Mouse (Mus musculus) thymus, postnatal 4 days (tissue): Measurements from ENCODE around the gene Atp2a2.
"Not testable (repeated sequence)": the region's sequence is repeated elsewhere in the genome, so short reads cannot be mapped to it uniquely, and the experiment has no call there.

ENCODE experiments used
- DNase-seq: peaks from one replicate; pipeline ENCODE4 v3.0.0; 2021

Gene Atp2a2

DNA sequence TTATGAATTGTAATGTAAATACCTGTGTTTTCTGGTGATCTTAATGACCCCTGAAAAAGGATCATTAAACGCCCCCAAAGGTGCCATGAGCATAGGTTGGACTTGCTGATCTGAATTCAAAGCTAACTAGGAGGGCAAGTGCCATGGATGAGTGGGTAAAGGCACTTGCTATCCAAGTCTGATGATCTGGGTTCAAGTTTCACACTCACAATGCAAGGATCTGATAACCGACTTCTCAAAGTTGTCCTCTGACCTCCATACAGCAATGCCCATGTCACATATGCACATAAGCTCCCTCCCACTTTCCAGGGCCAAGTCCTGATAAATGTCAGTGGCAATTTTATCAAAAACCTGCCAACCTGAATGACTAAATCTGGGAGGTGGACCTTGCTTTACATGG is 9.0 kb downstream of the Atp2a2 start:
- no peak for DNase-seq

DNA sequence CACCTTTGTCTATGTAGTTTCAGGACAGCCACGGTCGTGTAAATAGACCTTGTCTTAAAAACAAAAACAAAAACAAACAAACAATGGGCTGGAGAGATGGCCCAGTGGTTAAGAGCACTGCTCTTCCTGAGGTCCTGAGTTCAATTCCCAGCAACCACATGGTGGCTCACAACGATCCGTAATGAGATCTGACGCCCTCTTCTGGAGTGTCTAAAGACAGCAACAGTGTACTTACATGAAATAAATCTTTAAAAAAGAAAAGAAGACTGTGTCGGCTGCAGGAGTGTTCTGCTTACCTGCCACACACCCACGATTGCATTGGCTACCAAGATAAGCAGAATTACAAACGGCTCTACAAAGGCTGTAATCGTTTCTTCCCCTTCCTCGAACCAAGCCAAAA is 10.6 kb downstream of the Atp2a2 start:
- DNase-seq = no peak

DNA sequence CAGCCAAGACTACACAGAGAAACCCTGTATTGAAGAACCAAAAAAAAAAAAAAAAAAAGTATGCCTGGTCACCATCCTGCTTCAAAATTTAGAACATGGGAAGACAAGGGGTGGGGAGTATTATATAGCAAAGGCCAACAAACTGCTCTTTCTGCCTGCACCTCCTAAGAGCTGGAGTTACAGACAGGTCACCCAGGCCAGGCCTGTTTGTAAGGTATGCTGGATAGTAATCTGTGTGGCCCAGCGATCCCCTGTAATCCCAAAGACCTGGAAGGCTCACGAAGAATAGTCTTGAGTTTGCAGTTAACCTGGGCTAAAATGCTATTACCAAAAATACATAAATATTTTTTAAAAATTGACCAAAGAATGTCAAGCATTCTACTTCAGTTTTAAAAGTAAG is 11.9 kb downstream of the Atp2a2 start:
- DNase-seq = no peak

DNA sequence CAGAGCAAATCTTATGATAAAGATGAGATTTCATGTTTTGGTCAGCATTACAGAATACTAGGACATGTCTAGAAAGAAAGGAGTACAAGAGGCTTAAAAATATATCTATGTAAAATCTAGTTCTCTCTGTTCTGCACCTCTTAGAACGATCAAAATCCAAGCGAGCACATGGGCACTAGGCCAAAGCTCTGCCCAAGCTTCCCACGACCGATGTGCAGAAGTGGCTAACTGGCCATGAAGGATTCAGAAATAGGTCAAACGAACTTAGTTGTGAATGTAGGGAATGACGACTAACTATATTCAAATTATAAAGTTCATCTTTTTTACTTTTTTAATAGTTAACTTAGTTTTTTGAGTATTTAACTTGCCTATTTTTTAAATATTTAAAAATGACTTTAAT is 14.2 kb downstream of the Atp2a2 start:
- no peak for DNase-seq

DNA sequence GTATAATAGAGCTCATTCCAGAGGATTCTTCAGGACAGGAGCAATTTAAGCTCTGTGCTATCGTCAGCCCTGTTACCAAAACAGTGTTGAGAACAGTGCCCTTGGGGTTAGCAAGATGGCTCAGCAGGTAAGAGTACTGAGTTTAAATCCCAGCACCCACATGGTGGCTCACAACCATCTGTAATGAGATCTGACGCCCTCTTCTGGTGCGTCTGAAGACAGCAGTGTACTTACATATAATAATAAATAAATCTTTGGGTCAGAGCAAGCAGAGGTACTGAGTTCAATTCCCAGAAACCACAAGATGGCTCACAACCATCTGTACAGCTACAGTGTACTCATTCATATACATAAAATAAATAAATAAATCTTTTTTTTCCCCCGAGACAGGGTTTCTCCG is 15.8 kb downstream of the Atp2a2 start:
- DNase-seq = not testable (repeated sequence)

DNA sequence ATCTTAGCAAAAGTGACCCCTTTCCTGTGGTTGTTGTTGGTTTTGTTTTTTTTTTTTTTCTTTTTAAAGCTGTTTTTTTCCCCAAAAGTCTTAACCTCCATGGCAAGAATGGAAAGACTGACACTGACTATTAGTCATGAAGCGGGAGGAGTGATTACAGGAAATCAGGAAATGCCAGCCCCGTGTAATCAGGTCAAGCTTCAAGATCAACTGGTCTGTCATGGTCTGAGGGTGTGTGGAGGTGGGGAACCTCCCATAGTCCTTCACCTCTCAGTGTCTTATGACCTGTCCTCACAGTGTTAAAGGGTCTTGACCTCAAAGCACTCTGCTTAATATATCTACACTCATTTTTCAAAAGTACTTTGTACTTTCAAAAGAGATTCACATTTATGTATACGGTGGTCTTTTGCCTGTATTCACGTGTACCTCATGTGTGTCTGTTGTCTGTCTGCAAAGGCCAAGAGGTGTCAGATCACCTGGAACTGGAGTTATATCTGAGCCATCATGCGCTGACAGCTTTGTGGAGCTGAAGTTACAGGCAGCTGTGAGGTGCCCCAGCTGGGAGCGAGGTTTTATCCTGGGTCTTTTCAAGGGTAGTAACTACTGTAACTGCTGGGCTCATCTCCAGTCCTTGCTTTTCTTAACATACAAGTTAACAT is 19.2 kb downstream of the Atp2a2 start:
- DNase-seq = no peak

DNA sequence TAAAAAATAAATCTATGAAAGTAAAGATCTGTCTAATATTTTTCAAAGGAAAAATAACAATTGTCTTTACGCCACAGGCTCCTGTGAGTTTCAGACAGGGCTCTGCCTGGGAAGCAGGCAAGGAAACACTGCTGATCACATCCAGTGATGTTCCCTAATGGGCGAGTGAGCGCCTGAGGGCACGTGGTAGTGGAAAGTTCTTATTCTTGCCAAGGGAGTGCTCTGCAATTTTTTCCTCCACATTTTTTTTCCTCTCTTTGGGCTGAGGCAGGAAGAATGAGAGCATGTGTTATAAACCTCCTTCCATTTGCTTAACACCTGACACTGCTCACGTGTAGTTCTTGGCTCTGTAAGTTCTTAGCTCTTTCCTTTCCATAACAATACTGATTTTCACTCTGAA is 20.2 kb downstream of the Atp2a2 start:
- no peak for DNase-seq

DNA sequence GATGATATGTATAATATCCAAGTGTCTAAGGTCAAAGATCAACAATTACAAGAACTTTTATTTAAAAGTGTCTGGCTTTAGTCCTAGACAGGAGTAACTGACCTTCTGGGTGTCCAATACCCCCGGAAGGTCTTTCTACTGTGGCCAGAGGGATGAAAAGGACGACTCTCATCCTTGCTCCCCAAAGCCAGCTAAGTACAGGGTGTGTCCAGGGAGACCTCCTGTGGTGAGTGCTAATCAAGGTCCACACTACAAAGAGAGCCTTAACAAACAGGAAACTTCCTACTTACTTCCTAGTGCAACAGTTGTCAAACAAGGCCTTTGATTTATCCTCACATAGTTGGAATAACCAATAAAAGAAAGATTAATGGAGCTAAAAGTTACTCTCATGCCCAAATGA is 22.9 kb downstream of the Atp2a2 start:
- DNase-seq = no peak

DNA sequence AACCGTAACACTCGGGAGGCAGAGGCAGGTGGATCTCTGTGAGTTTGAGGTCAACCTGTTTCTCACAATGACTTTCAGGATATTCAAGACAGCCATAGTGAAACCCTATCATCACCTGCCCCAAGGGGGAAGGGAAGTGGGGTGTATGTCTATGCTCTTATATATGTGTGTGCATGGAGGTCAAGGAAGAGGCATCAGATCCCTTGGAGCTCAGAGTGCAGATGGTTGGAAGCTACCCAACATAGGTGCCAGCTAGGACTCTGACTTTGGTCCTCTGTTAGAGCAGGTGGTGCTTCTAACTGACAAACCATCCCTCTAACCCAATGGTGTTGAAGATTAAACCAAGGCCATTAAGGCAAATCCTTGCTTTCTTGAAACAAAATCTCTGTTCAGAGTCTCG is 24.5 kb downstream of the Atp2a2 start:
- DNase-seq = no peak

DNA sequence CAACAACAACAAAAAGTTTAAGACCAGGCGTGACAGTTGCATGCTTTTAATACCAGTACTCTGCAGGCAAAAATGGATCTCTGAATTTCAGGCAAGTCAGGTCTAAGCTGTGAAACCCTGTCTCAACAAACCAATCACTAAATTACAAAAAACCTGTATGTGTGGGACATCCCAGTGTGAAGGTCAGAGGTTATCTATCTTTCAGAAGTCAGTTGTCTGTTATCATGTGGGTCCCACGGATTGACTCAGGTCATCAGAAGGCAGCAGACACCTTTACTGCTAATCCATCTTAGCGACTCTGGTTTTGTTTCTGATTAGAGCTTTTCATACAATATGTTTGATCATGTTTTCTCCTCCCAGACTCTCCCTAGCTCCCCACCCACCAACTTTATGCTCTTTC is 25.9 kb downstream of the Atp2a2 start:
- no peak for DNase-seq

DNA sequence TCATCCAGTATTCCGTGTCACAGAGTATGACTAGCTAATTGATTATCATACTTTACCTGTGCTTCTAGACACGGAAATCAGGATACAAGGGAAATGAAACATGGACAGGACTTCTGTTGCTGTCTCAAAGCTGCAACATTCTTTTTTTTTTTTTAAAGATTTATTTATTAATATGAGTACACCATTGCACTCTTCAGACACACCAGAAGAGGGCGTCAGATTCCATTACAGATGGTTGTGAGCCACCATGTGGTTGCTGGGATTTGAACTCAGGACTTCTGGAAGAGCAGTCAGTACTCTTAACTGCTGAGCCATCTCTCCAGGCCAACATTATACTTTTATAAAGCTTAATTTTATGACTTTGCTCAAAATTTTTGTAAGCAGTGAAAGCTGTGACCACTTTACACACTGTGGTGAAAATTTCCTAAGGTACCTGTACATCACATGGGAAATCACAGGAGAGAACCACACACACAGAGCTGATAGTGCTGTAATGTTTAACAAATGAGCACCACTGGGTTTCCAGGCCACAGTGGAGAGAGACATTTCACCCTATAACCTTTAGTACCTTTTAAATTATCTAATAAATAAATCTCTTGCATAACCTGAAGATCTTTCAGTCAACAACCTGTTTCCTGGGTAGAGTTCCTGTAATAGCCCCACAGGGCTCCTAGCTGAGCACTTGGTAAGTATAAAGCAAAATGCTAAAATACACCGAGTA is 27.2 kb downstream of the Atp2a2 start:
- no peak for DNase-seq

DNA sequence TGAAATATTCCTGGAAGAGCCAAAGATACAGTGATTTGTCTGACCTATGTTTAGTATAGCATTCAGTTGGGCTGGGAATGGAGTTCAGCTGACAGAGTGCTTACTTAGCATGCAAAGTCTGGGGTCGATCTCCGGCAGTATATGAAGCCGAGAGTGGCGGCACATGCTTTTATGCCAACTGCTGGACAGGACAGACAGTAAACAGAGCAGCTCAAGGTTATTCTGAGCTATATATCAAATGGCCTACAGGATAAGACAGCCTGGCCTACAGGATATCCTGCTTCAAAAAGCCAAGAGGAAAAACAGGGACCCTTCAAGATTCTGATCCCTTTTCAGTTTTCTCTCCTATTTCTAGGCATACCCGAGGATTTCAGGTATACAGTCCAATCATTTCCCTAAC is 30.4 kb downstream of the Atp2a2 start:
- no peak for DNase-seq

DNA sequence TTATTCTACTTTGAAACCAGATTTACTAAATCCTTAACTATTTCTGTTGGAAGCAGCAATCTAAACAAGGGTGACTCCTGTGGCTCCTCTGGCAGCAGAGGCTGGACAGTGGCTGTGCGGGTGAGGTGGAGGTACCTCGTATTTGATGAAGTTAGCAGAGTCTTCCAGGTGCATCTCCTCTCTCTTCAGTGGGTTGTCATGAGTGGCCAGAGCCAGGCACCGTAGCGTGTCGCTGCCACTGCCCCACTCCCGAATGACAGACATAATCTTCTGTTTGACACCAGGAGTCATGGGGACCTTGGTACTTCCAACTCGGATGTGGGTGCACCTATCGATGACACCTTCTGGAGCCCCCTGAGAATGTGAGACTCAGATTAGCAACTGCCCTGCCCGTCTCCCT is 40.6 kb downstream of the Atp2a2 start:
- DNase-seq = no peak

DNA sequence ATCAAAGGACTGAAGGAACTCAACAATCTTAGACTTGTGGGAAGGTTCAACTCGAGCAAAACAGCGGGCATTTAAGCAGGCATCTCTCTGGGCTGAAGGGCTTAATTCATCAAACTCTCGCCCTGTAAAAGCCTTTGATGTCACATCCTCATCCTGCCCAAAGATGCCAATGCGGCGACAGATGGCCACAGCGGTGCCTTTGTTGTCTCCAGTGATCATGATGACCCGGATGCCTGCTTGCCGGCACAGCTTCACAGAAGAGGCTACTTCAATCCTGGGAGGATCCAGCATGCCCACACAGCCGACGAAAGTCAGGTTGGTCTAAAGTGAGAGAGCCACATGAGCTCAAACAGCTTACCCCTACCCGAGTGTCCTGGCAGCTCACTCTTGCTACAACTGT is 41.4 kb downstream of the Atp2a2 start:
- no peak for DNase-seq

DNA sequence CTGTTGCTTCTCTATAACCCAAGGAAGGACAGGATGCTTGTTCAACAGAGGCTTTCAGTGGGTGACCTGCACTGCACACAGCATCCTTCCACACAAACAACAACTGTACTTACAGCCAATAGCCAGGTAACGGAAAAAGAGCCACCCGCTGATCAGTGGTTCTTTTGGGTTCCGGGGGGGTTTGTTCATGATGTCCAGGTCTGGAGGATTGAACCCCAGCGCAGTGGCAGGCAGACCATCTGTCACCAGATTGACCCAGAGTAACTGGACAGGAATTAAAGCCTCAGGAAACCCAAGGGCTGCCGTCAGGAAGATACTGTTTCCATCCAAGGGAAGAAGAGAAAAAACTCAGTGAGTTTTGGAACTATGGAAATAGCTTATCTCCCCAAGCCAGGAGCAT is 42.7 kb downstream of the Atp2a2 start:
- no peak for DNase-seq

DNA sequence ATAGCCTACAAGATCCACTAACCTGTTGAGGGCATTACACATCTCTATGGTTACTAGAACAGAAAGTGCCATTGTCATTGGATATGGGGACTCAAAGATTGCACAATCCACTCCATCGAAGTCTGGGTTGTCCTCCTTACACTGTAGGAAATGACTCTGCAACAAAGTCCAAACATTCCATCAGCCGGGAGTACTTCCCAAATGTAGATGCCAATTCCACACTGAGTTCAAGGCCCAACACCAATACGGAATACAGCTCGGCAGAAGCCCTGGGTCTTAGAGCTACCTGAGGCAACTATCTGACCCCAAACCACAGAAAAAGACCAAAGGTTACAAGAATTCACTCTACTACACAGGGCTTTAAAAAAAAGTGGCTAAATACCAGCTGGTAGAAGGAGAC is 44.0 kb downstream of the Atp2a2 start:
- no peak for DNase-seq

DNA sequence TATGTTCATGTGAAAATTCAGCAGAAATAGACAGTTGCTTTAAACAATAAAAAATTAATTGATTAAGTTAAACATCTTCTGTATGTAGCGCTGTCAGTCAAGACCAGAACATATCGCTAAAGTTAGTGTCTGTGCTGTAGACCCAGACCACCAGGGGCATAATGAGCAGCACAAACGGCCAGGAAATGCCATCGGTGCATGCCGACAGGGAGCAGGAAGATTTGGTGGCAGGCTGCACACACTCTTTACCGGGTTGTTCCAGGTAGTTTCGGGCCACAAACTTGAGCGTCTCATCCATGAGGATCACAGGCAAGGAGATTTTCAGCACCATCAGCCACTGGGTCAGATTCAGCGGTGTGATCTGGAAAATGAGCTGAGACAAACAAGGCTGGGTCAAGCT is 45.0 kb downstream of the Atp2a2 start:
- not testable (repeated sequence) for DNase-seq

DNA sequence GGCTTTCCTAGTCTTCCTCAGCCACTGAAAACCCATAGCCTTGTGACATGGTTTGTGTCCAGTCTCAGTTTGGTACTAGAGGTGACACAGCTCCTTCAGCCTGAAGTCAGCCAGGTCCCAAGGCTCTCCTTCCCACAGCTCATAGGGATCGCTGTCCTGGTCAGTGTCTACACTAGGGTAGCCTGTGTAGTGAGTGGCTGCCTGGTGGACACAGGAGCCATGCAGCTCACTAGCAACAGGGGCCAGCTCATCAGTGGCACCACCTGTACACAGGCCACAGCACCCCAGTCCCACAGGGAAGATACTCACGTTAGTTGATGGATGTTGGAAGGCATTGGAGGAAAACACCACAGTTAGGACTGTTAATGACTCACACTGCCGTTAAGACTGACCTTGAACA is 46.4 kb downstream of the Atp2a2 start:
- no peak for DNase-seq

DNA sequence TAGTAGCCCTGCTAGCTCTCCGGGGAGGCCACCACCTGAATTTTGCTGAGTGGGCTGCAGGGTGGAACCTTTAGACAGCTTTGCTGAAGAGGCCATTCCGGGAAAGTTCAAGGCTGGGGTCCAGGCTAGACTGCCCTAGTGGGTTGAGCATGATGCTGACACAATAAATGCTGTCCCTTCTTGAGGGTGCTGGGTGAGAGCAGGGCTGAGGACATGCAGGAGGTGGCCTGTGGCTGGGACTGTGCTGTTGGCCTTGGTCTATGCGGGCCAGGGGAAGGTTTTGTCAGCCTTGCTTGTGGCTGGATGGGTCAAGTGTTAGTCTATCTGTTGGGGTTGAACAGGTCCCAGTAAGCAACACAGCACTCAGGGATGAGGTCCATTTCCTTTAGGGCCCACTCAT is 47.1 kb downstream of the Atp2a2 start:
- no peak for DNase-seq

DNA sequence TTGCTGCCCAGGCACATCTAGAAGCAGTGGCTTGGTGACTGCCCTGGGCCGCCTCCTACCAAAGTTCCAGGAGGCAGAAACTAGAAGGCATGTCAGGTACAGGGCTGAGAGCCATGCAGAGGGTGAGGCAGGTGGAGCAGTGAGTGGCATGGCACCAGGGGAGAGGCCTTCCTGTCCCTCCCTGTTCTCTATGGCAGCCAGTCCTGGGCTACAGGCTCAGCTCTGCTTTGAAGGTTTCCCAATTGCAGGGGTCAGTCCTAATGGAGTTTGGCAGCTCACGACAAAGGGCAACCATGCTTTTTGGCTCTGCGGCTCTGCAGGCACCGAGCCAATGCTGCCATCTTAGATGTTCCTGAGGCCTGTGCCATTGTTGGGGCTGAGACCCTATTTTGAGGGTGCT is 47.6 kb downstream of the Atp2a2 start:
- no peak for DNase-seq

DNA sequence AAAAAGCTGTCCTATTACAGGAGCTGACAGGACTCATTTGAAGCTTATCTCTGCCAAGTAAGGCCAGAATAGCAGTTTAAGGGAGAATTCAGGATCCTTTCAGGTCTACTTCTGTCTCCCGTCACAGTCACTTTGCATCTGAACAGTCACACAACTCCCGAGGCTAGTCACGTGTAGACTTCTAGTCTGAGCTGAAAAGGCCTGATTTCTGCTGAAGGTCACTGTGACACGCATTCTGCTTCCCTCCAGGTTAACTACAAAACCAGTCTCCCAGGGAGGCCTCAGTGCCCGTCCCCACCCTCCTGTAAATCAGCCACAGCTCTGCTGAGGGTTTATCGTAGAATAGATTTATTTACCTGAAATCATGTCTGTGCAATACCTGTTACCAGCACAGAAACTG is 48.8 kb downstream of the Atp2a2 start:
- DNase-seq = no peak

DNA sequence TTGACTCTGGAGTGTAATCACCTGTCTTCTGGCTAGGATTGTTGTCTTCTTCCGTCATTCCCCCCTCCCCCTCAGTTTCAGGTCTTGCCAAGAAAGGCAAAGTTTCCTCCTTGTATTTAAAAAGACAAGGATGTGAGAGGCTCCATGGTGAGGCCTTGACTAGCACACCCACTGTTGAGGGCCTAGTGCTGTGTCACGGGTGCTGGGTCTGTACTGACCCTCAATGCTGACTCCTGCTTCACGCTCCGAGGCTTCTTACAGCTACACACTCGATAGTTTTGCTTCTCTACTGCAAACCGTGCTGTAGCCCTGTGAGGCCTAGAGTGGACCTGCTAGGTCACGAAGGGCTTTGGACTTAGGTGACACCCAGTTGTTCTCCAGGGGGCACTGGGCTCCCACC is 49.8 kb downstream of the Atp2a2 start:
- no peak for DNase-seq

DNA sequence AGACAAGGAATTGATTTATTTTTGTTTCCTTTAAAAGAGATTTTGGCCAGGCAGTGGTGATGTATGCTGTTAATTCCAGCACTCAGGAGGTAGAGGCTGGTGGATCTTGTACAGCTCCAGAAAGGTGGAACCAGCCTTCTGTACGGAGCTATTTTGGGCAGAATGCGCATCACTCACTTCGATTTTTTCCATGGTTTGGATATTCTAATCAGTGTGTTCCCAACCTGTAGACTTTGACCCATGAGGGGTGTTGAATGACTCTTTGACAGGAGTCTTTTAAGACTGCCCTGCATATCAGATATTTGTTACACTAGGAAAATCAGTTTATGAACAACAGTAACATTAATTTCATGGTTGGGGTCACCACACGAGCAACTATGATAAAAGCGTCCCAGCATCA is 50.7 kb downstream of the Atp2a2 start:
- no peak for DNase-seq

DNA sequence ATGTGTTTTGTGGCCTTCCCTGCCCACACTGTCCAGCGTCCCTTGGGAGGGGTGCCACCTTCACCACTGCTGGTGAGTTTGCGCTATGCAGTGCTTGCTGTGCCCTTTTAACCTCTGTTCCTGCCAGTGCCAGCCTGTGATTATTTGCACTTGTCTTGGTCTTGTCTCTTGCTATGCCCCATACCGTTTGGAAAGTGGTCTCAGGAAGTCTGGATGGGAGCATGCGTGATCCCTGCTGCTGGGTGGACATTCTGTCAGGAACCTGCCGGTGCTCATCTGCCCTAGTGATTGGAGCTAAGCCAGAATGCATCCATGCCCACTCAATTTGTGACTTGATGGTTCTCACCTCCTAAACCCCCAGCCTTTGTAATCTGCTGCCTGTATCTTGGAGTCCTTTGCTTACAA is 51.1 kb downstream of the Atp2a2 start:
- no peak for DNase-seq

DNA sequence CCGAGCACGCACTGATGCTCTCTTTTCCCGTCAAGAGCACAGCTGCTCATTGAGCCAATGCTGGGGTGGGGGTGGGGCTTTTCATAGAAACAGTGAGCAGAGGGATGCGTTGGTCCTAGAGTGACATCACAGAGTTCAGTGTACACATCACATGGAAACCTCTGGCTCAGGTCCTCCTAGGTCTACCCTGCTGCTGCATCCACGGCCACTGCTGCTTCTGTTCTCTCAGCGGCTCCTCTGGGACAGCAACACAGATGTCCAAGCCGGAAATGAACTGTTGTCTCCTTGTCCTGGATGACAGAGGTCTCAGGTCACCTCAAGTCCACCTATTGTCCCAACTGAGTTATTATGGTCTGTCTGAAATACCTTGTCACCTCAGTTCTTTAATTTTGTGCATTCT is 52.1 kb downstream of the Atp2a2 start:
- DNase-seq = no peak
